Mouse (Mus musculus) CD4-positive, CD25-positive, alpha-beta regulatory T cell (primary cell): ENCODE data around the gene Xxylt1. TPM values are rescaled to one million over a fixed set of nuclear protein-coding genes. Genes with fewer than 3 reads are reported as not detected.

Source experiments
- polyA plus RNA-seq: library from polyadenylated mRNA; unstranded; fragments of 100-300 nt; shearing (Covaris generic); gene quantifications from one replicate; pipeline ENCODE4 v1.2.1, GENCODE M21; 2017

Xxylt1 gene
- 73.5 TPM for polyA plus RNA-seq

GRCm38 (mm10) chr16:31081125-31081664, at the start of gene Xxylt1:
Xxylt1 (minus strand) TSS chr16:31081432.

Other genes starting within 250 kb of the Xxylt1 start
- gene Acap2, start 119.8 kb upstream of the Xxylt1 start, polyA plus RNA-seq = 41.9 TPM
- gene Ppp1r2, start 193.8 kb upstream of the Xxylt1 start, polyA plus RNA-seq = 46.9 TPM
- gene Apod, start 233.4 kb upstream of the Xxylt1 start, polyA plus RNA-seq = 0.11 TPM